Mouse (Mus musculus) CH12.LX (cell line): Measurements from ENCODE around the gene Casp3. TPM values are rescaled to one million over a fixed set of nuclear protein-coding genes. Genes with fewer than 3 reads are reported as not detected.

ENCODE experiments used
- DNase-seq: peaks from one replicate; pipeline ENCODE4 v3.0.0-alpha.2; 2013; ENCODE audit errors: extremely low read depth
- H3K27ac ChIP-seq: 2 replicates; pipeline ENCODE4 v1.5.1; 2012; ENCODE audit warnings: low read depth, mild to moderate bottlenecking, control low read depth, moderate library complexity; ENCODE audit not compliant: insufficient read depth
- H3K27me3 ChIP-seq: replicated peaks from 2 replicates; pipeline ENCODE3; 2012; ENCODE audit warnings: inconsistent platforms
- H3K36me3 ChIP-seq, 2 experiments: replicated peaks in 1 of 2; 2 replicates each; pipeline versions ENCODE3 to v1.6.1; 2012; ENCODE audit warnings: inconsistent platforms in 1 of 2, low read length in 1 of 2, mild to moderate bottlenecking in 1 of 2, mixed read lengths in 1 of 2, moderate library complexity in 1 of 2; ENCODE audit not compliant: control insufficient read depth in 1 of 2, insufficient read depth in 1 of 2
- H3K4me1 ChIP-seq, 2 experiments: 2 replicates each; pipeline ENCODE4 v1.6.1; 2012; ENCODE audit warnings: inconsistent platforms in 1 of 2, moderate library complexity in 1 of 2; ENCODE audit not compliant: insufficient read depth in 2 of 2, control insufficient read depth in 1 of 2
- H3K4me2 ChIP-seq: 2 replicates; pipeline ENCODE4 v1.6.1; 2012; ENCODE audit warnings: low read depth, mild to moderate bottlenecking, control low read depth; ENCODE audit not compliant: poor library complexity, insufficient read depth, severe bottlenecking
- H3K4me3 ChIP-seq, 3 experiments: fragments of 150-350 bp in 1 of 3; sonication (generic) in 1 of 3; replicated peaks in 1 of 3; 2 replicates each; pipeline versions ENCODE3 to v1.5.1; 2011 to 2012; ENCODE audit warnings: low read depth in 2 of 3, low read length in 2 of 3, mild to moderate bottlenecking in 2 of 3, moderate library complexity in 2 of 3, control low read depth in 1 of 3, improper control_type of control experiment in 1 of 3, inconsistent platforms in 1 of 3, mixed read lengths in 1 of 3; ENCODE audit not compliant: poor library complexity in 1 of 3
- H3K79me2 ChIP-seq: replicated peaks from 2 replicates; pipeline ENCODE4 v1.6.1; 2012; ENCODE audit warnings: mild to moderate bottlenecking, moderate library complexity; ENCODE audit not compliant: control insufficient read depth, poor library complexity, insufficient read depth, severe bottlenecking; ENCODE audit errors: extremely low read depth
- H3K9ac ChIP-seq: 2 replicates; pipeline ENCODE4 v1.6.1; 2012; ENCODE audit warnings: low read depth, mild to moderate bottlenecking, control low read depth, moderate library complexity; ENCODE audit not compliant: insufficient read depth
- H3K9me3 ChIP-seq: replicated peaks from 2 replicates; pipeline ENCODE3; 2012; ENCODE audit warnings: low read length, inconsistent platforms, mixed read lengths
- BHLHE40 ChIP-seq: IDR thresholded peaks from 2 replicates; pipeline ENCODE4 v1.6.1; 2011; ENCODE audit warnings: mild to moderate bottlenecking, low read depth, low read length, improper control_type of control experiment
- CHD1 ChIP-seq: IDR thresholded peaks from 2 replicates; pipeline ENCODE4 v1.6.1; 2012; ENCODE audit warnings: low read depth, low read length, improper control_type of control experiment, inconsistent platforms
- CTCF ChIP-seq, 2 experiments: IDR thresholded peaks in 1 of 2; conservative IDR thresholded peaks in 1 of 2; 2 replicates each; pipeline ENCODE4 v1.5.1; 2011 to 2012; ENCODE audit warnings: low read depth in 2 of 2, low read length in 2 of 2, improper control_type of control experiment in 1 of 2, inconsistent platforms in 1 of 2, mild to moderate bottlenecking in 1 of 2, moderate library complexity in 1 of 2
- E2F4 ChIP-seq: IDR thresholded peaks from 2 replicates; pipeline ENCODE4 v1.6.1; 2011; ENCODE audit warnings: low read depth, low read length, improper control_type of control experiment; ENCODE audit not compliant: insufficient replicate concordance
- ELF1 ChIP-seq: IDR thresholded peaks from 2 replicates; pipeline ENCODE4 v1.6.1; 2014; ENCODE audit warnings: low read depth, mild to moderate bottlenecking, inconsistent platforms, low read length, improper control_type of control experiment
- EP300 ChIP-seq: IDR thresholded peaks from 2 replicates; pipeline ENCODE4 v1.6.1; 2011; ENCODE audit warnings: low read length, improper control_type of control experiment
- ETS1 ChIP-seq: conservative IDR thresholded peaks from 2 replicates; pipeline ENCODE4 v1.6.1; 2012; ENCODE audit warnings: low read depth, mild to moderate bottlenecking, inconsistent platforms, low read length, improper control_type of control experiment, moderate library complexity
- GABPA ChIP-seq: IDR thresholded peaks from 2 replicates; pipeline ENCODE4 v1.6.1; 2012; ENCODE audit warnings: low read depth, low read length, improper control_type of control experiment, inconsistent platforms; ENCODE audit not compliant: insufficient replicate concordance
- IRF4 ChIP-seq: IDR thresholded peaks from 2 replicates; pipeline ENCODE4 v1.6.1; 2014; ENCODE audit warnings: low read depth, mild to moderate bottlenecking, inconsistent platforms, low read length, improper control_type of control experiment
- JUN ChIP-seq: IDR thresholded peaks from 2 replicates; pipeline ENCODE4 v1.6.1; 2011; ENCODE audit warnings: low read depth, mild to moderate bottlenecking, low read length, improper control_type of control experiment, moderate library complexity; ENCODE audit not compliant: insufficient read depth
- JUND ChIP-seq: conservative IDR thresholded peaks from 2 replicates; pipeline ENCODE4 v1.6.1; 2011; ENCODE audit warnings: low read depth, low read length, improper control_type of control experiment
- KAT2A ChIP-seq: IDR thresholded peaks from 2 replicates; pipeline ENCODE4 v1.6.1; 2012; ENCODE audit warnings: low read length, improper control_type of control experiment, inconsistent platforms; ENCODE audit not compliant: insufficient replicate concordance
- MAX ChIP-seq: IDR thresholded peaks from 2 replicates; pipeline ENCODE4 v1.6.1; 2011; ENCODE audit warnings: low read length, improper control_type of control experiment
- MAZ ChIP-seq: IDR thresholded peaks from 2 replicates; pipeline ENCODE4 v1.6.1; 2012; ENCODE audit warnings: low read depth, mild to moderate bottlenecking, inconsistent platforms, low read length, improper control_type of control experiment, moderate library complexity
- MXI1 ChIP-seq: IDR thresholded peaks from 2 replicates; pipeline ENCODE4 v1.6.1; 2011; ENCODE audit warnings: mild to moderate bottlenecking, low read depth, low read length, improper control_type of control experiment
- POLR2A ChIP-seq: IDR thresholded peaks from 2 replicates; pipeline ENCODE4 v1.6.1; 2011; ENCODE audit warnings: low read depth, mild to moderate bottlenecking, improper control_type of control experiment, low read length
- POLR2AphosphoS2 ChIP-seq: IDR thresholded peaks from 2 replicates; pipeline ENCODE4 v1.6.1; 2011; ENCODE audit warnings: low read depth, low read length, improper control_type of control experiment
- RAD21 ChIP-seq: IDR thresholded peaks from 2 replicates; pipeline ENCODE4 v1.6.1; 2011; ENCODE audit warnings: low read depth, mild to moderate bottlenecking, low read length, improper control_type of control experiment, moderate library complexity
- SIN3A ChIP-seq: IDR thresholded peaks from 2 replicates; pipeline ENCODE4 v1.6.1; 2012; ENCODE audit warnings: low read length, improper control_type of control experiment, inconsistent platforms
- TCF12 ChIP-seq: IDR thresholded peaks from 2 replicates; pipeline ENCODE4 v1.6.1; 2014; ENCODE audit warnings: low read depth, mild to moderate bottlenecking, inconsistent platforms, low read length, improper control_type of control experiment
- USF1 ChIP-seq: IDR thresholded peaks from 2 replicates; pipeline ENCODE4 v1.6.1; 2014; ENCODE audit warnings: low read depth, mild to moderate bottlenecking, inconsistent platforms, low read length, improper control_type of control experiment
- USF2 ChIP-seq: conservative IDR thresholded peaks from 2 replicates; pipeline ENCODE4 v1.6.1; 2011; ENCODE audit warnings: low read depth, low read length, improper control_type of control experiment
- ZC3H11A ChIP-seq: IDR thresholded peaks from 2 replicates; pipeline ENCODE4 v1.6.1; 2012; ENCODE audit warnings: low read depth, mild to moderate bottlenecking, inconsistent platforms, low read length, improper control_type of control experiment
- ZMIZ1 ChIP-seq: IDR thresholded peaks from 2 replicates; pipeline ENCODE4 v1.6.1; 2012; ENCODE audit warnings: low read depth, mild to moderate bottlenecking, inconsistent platforms, low read length, improper control_type of control experiment
- dilution Hi-C: fragments of 300-500 bp; cut with MboI; formaldehyde crosslinking; loops from 2 replicates; pipeline ENCODE4 v1.14.3; 2020; ENCODE audit warnings: low sequenced_read_pairs; ENCODE audit not compliant: extremely low pct_unique_long_range_greater_than_20kb, extremely low pct_ligation_motif_present
- in situ Hi-C: fragments of 300-500 bp; cut with MboI; formaldehyde crosslinking; loops from 3 replicates; pipeline ENCODE4 v1.14.3; 2019; ENCODE audit warnings: low sequenced_read_pairs, low pct_ligation_motif_present, low pct_unique_long_range_greater_than_20kb, mixed read lengths
- polyA plus RNA-seq: library from polyadenylated mRNA; unstranded; fragments of >175 nt; gene quantifications from 2 replicates; pipeline ENCODE4 v1.2.1, GENCODE M21; 2012; ENCODE audit warnings: low read depth; ENCODE audit not compliant: insufficient read length
- total RNA-seq, 2 experiments: library from RNA; depleted of rRNA; stranded (reverse); fragments of 300-350 nt in 1 of 2; fragments of >200 nt in 1 of 2; gene quantifications; 2 replicates each; pipeline ENCODE4 v1.2.3; 2012 to 2014

The Casp3 gene
- total and polyA plus RNA-seq, 3 experiments = 43.7 to 105 (median 70.0) TPM

DNA sequence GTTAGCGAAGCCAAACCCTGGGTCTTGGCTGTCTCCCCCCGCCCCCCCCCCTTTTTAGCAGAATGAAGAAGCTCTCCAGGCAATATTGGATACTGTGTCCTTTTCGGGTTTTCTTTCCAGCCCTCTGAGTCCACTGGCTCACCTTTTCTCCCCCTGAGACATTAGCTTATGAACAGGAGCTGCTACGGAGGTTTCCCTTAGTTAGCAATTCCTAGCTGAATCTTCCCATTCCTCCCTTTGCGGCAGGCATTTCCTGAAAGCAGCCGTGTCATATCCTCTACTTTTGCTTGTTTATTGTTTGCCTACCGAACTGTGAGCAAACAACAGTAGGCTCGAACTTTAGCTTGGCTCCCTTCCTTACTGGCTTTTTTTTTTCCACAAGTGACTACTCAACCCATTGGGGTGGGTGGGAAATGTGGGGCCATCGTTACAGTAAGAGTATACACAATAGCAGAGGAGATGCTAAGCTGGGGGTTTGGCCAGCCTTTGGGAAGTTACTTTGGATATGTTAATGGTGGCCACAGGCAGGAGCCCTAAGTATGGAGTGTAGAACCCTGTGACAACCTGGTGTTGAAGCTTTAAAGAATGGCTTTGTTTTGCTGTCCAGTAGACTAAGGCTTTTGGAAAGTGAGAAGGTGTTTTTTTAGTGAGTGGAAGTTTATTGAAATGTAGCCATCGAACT lies 1.7 kb downstream of the Casp3 start:
- H3K9me3 ChIP-seq = peaks cover 8% of the 10 kb centered on the region
- no peaks in the 10 kb centered on the region for H3K27me3 ChIP-seq
- peaks cover 0 to 20% of the 10 kb centered on the region in 2 experiments; a peak in 2 of 4 replicates for H3K4me1 ChIP-seq
- TF ChIP-seq MAZ (no peak), JUN (no peak), ZMIZ1 (no peak), RAD21 (no peak), TCF12 (no peak), USF1 (no peak), MXI1 (no peak), GABPA (no peak), EP300 (no peak), BHLHE40 (no peak), ZC3H11A (no peak), SIN3A (no peak), POLR2AphosphoS2 (no peak), KAT2A (no peak)
- peak overlapping the region; percentile 82 for H3K9ac ChIP-seq
- in situ Hi-C loops (no loop called here), dilution Hi-C loops (no loop called here)
- H3K4me3 ChIP-seq = peak overlapping the region; percentile 67 to 96 (median 80)
- peaks cover under 1 to 16% of the 10 kb centered on the region in 2 experiments for H3K36me3 ChIP-seq
- no peak overlapping the region for H3K27ac ChIP-seq
- H3K4me2 ChIP-seq = peak overlapping the region; percentile 100
- H3K79me2 ChIP-seq = peaks cover 43% of the 10 kb centered on the region
- no peak for DNase-seq

GRCm38 (mm10) chr8:46622446-46623270 lies 5.6 kb downstream of the Casp3 start:
- in situ Hi-C loops = no loop called here
- no peak overlapping the region for H3K4me3 ChIP-seq
- TF ChIP-seq MAZ = no peak
- no peak for TF ChIP-seq IRF4
- TF ChIP-seq RAD21 = no peak
- no peak for TF ChIP-seq TCF12
- no peak for TF ChIP-seq EP300
- no peak for TF ChIP-seq SIN3A
- no peak for TF ChIP-seq CTCF (conservative IDR thresholded peaks at IDR 0.05 in 1 of 2, IDR thresholded peaks at IDR 0.05 in 1 of 2; ENCODE audit: low read depth in 2 of 2, low read length in 2 of 2)
- no peak for TF ChIP-seq ETS1
- no peak for TF ChIP-seq ELF1
- TF ChIP-seq MXI1 = no peak
- no peak for TF ChIP-seq E2F4
- no peak for TF ChIP-seq GABPA
- TF ChIP-seq POLR2A = no peak
- TF ChIP-seq CHD1 = no peak
- TF ChIP-seq JUN = no peak
- no peak for TF ChIP-seq JUND
- no peak for TF ChIP-seq USF1
- TF ChIP-seq USF2 = no peak
- TF ChIP-seq MAX = no peak
- no peak for DNase-seq
- H3K4me2 ChIP-seq = no peak overlapping the region
- dilution Hi-C loops = no loop called here
- peaks cover 0 to 12% of the 10 kb centered on the region in 2 experiments for H3K36me3 ChIP-seq
- peaks cover 10 to 46% of the 10 kb centered on the region in 2 experiments; a peak in 3 of 4 replicates for H3K4me1 ChIP-seq
- peaks cover 8% of the 10 kb centered on the region for H3K9me3 ChIP-seq
- no peak overlapping the region for H3K9ac ChIP-seq
- peaks cover 58% of the 10 kb centered on the region for H3K79me2 ChIP-seq
- no peak overlapping the region for H3K27ac ChIP-seq
- H3K27me3 ChIP-seq = no peaks in the 10 kb centered on the region
